Mouse (Mus musculus): ENCODE data around the gene Rab1a. TPM values are rescaled to one million over a fixed set of nuclear protein-coding genes. Genes with fewer than 3 reads are reported as not detected.

Rab1a gene
- polyA plus RNA-seq, 1 experiment from 2014 or later = 292 TPM

DNA sequence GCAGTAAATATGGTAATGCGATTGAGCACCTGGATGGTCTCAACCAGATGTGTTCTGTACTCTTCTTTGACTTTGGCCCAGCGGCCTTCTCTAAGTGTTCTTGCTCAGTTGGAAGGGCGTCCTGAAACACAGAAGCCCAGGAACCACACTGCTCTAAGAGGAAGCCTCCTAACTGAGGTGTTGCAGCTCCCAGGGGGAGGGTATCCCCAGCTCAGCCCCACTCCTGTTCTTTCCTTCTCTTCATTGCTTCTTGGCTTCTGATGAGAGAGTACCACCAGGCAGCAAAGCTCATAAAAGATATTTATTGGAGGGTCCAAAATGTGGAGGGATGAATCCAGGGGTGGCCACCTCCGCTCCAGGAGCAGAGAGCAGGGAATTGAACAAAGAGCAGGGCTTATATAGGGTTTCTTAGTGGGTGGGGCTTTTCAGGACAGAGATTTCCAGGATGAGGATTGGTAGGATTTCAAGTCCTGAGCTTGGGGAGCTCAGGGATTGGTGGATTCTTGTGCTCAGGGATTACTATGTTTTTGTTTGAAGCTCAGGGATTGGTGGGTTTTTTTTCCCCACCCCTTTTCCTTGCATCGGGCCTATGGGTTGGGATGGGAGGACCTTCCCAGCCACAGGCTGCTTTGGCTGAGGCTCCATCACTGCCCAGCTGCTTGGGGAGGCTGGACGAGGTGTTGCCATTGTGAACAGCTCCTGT, 49.4 kb downstream of the Rab1a start:
- 90% methylated on average over 6 of the region's 6 CpGs for WGBS
- Histone ChIP-seq H3K4me2 (replicated peaks) (no peak overlapping the region), H3K9ac (0 out of 2 replicates have a peak overlapping the region, but pooled peaks have one; percentile 96), H3K27me3 (ENCODE audit: control insufficient read depth, insufficient read depth, low read length) (no peaks in the 10 kb centered on the region), H3K4me1 (replicated peaks; ENCODE audit: control insufficient read depth, insufficient read depth, low read length) (peaks cover 22% of the 10 kb centered on the region), H3K27ac (no peak overlapping the region), H3K36me3 (replicated peaks; ENCODE audit: control insufficient read depth, insufficient read depth) (no peaks in the 10 kb centered on the region), H3K9me3 (ENCODE audit: control insufficient read depth, low read length) (no peaks in the 10 kb centered on the region), H3K4me3 (replicated peaks; ENCODE audit: low read length) (no peak overlapping the region)
- no peak for ATAC-seq (ENCODE audit: low FRiP score)
- DNase-seq (ENCODE audit: low spot score) = no peak

DNA sequence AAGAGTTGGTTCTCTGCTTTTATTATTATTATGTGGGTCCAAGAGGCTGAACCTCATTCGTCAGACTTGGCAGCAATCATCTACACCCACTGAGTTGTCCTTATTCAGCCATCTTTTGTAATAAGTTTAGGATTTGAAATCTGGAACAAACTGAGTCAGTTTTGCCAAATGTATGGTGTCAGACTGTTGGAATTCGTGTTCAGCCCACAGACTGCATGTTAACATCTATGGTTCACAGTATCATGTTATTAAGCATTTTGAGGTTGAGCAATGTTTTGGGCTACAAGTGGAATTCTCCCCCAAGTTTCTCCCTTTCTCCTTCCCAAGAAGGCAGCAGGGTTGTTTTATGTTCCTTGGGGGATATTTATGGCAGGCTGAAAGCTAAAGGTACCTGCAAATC, 51.9 kb downstream of the Rab1a start:
- ATAC-seq (ENCODE audit: low FRiP score) (no peak), DNase-seq (ENCODE audit: low spot score) (no peak)
- Histone ChIP-seq H3K4me2 (replicated peaks) (no peak overlapping the region), H3K4me1 (replicated peaks; ENCODE audit: control insufficient read depth, insufficient read depth, low read length) (peaks cover 10% of the 10 kb centered on the region), H3K27ac (no peak overlapping the region), H3K27me3 (ENCODE audit: control insufficient read depth, insufficient read depth, low read length) (no peaks in the 10 kb centered on the region), H3K4me3 (replicated peaks; ENCODE audit: low read length) (no peak overlapping the region), H3K9me3 (ENCODE audit: control insufficient read depth, low read length) (no peaks in the 10 kb centered on the region), H3K36me3 (replicated peaks; ENCODE audit: control insufficient read depth, insufficient read depth) (no peaks in the 10 kb centered on the region), H3K9ac (no peak overlapping the region)
- WGBS = 75% methylated on average over 2 of the region's 2 CpGs

DNA sequence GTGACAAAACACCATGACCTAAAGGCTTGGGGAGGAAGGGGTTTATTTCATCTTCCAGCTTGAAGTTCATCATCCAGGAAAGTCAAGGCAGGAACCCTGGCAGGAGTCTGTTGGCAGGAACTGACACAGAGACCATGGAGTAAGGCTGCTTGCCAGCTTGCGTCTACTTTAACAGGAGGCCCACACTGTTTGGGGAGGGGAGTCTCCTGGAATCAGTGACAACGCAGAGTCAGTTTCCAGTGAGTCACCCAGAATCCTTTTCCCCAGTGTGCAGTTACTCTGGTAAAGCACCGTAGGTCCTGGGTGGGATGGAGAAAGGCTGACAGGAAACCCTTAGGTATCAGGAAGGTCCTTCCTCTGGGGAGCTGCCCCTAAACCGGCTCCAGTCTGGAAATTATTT, 53.6 kb downstream of the Rab1a start:
- Histone ChIP-seq H3K4me2 (replicated peaks) (no peak overlapping the region), H3K27ac (no peak overlapping the region), H3K9ac (no peak overlapping the region), H3K36me3 (replicated peaks; ENCODE audit: control insufficient read depth, insufficient read depth) (no peaks in the 10 kb centered on the region), H3K9me3 (ENCODE audit: control insufficient read depth, low read length) (no peaks in the 10 kb centered on the region), H3K4me3 (replicated peaks; ENCODE audit: low read length) (no peak overlapping the region), H3K4me1 (replicated peaks; ENCODE audit: control insufficient read depth, insufficient read depth, low read length) (0 out of 2 replicates have a peak, but pooled peaks cover 3% of the 10 kb centered on the region), H3K27me3 (ENCODE audit: control insufficient read depth, insufficient read depth, low read length) (no peaks in the 10 kb centered on the region)
- ATAC-seq (ENCODE audit: low FRiP score) = no peak
- no peak for DNase-seq (ENCODE audit: low spot score)
- 91% methylated on average over 4 of the region's 4 CpGs for WGBS

DNA sequence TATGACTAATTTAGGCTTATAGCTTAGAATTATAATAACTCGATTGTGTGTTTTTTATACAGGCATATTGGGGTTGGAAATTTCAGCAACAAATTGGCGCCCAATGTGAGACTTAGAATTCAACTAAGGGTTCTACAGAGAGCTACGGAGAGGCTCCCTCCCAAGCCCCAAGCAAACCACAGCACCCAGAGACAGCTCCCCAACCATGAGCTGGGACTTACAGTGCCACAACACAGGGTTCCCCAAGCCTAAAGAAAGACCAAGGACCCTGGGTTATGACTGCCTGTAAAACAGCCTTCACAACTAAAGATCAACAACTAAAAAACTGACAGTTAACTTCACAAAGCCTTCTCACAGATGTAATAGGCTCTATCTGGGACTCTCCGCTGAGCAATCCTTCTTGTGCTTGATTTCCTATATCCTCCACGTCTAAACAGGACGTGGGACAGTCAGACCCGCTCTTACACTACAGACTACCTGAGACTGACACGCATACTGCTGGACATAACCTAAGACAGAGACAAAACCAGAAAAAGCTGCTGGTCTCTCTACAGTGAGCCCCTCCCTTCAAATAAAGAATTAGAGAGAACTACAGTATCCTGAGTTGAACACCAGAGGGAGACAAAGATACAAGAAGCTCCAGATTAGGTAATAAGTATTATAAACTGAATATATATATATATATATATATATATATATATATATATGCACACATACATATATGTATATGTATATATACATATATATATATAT, 61.6 kb downstream of the Rab1a start:
- no peak overlapping the region for H3K9ac ChIP-seq
- no peak overlapping the region for H3K4me2 ChIP-seq (replicated peaks)
- no peaks in the 10 kb centered on the region for H3K9me3 ChIP-seq (ENCODE audit: control insufficient read depth, low read length)
- H3K27me3 ChIP-seq (ENCODE audit: control insufficient read depth, insufficient read depth, low read length) = no peaks in the 10 kb centered on the region
- H3K4me3 ChIP-seq (replicated peaks; ENCODE audit: low read length) = no peak overlapping the region
- H3K4me1 ChIP-seq (replicated peaks; ENCODE audit: control insufficient read depth, insufficient read depth, low read length) = no peaks in the 10 kb centered on the region
- H3K27ac ChIP-seq = no peak overlapping the region
- peak; percentile 51; the same call in 1 of the 2 replicates for ATAC-seq (ENCODE audit: low FRiP score)
- WGBS = 63% methylated on average over 8 of the region's 8 CpGs
- peak; percentile 77 for DNase-seq (ENCODE audit: low spot score)
- no peaks in the 10 kb centered on the region for H3K36me3 ChIP-seq (replicated peaks; ENCODE audit: control insufficient read depth, insufficient read depth)

DNA sequence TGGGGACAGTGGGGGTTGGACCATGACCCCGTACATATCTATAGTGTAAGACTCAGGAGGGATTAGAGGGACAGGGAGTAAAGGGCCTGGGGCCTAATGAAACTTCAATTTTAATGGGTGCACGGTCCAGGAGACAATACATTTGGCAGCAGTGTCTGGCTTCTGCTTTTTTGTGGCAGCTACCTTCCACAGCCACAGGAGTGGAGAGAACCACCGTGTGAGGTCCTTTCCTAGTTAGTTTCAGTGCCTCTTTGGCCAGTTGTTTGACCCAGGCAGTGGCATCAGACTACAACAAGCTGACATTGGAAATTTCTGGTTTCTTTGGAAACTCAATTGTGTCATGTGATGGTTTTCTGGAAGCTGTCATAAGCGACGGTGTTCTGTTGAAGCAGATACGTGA, 68.7 kb downstream of the Rab1a start:
- Histone ChIP-seq H3K9ac (no peak overlapping the region), H3K9me3 (ENCODE audit: control insufficient read depth, low read length) (no peaks in the 10 kb centered on the region), H3K4me2 (replicated peaks) (no peak overlapping the region), H3K4me3 (replicated peaks; ENCODE audit: low read length) (no peak overlapping the region), H3K4me1 (replicated peaks; ENCODE audit: control insufficient read depth, insufficient read depth, low read length) (no peaks in the 10 kb centered on the region), H3K27ac (no peak overlapping the region), H3K27me3 (ENCODE audit: control insufficient read depth, insufficient read depth, low read length) (no peaks in the 10 kb centered on the region), H3K36me3 (replicated peaks; ENCODE audit: control insufficient read depth, insufficient read depth) (no peaks in the 10 kb centered on the region)
- no peak for ATAC-seq (ENCODE audit: low FRiP score)
- no peak for DNase-seq (ENCODE audit: low spot score)
- 91% methylated on average over 6 of the region's 6 CpGs for WGBS

DNA sequence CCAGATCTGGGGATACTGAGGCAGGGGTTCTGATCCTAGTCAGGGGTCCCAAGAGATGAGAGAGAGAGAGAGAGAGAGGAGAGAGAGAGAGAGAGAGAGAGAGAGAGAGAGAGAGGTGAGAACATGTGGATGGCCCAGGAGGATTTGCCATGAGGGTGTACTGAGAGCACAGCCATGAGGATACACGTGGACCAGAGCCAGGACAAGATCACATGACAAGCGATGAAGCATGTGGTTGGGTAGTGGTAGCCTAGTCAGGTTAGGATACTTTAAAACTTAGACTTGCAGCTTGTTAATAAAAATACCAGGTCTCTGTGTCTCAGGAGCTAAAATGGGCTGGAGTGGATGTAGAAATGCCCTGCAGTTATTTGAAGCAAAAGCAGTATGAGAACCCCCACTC, 74.7 kb downstream of the Rab1a start:
- ATAC-seq (ENCODE audit: low FRiP score) = no peak
- H3K27ac ChIP-seq = no peak overlapping the region
- no peak overlapping the region for H3K4me3 ChIP-seq (replicated peaks; ENCODE audit: low read length)
- H3K9me3 ChIP-seq (ENCODE audit: control insufficient read depth, low read length) = no peaks in the 10 kb centered on the region
- H3K36me3 ChIP-seq (replicated peaks; ENCODE audit: control insufficient read depth, insufficient read depth) = no peaks in the 10 kb centered on the region
- no peak for DNase-seq (ENCODE audit: low spot score)
- no peaks in the 10 kb centered on the region for H3K27me3 ChIP-seq (ENCODE audit: control insufficient read depth, insufficient read depth, low read length)
- no peaks in the 10 kb centered on the region for H3K4me1 ChIP-seq (replicated peaks; ENCODE audit: control insufficient read depth, insufficient read depth, low read length)
- no peak overlapping the region for H3K4me2 ChIP-seq (replicated peaks)
- no peak overlapping the region for H3K9ac ChIP-seq
- WGBS = 76% methylated on average over 2 of the region's 2 CpGs

Other genes starting within 250 kb of the Rab1a start
- 96.8 and 99.6 TPM in 2 replicates for gene Actr2, start 88.5 kb upstream of the Rab1a start, polyA plus RNA-seq (2014; fragmentation: Nextera tagmentation; extraction: Ambion mirVana)
- gene Cep68, start 48.0 kb downstream of the Rab1a start, polyA plus RNA-seq (2014; fragmentation: Nextera tagmentation; extraction: Ambion mirVana) = 28.7 and 29.6 TPM in 2 replicates
- 70.8 and 81.9 TPM in 2 replicates for gene Slc1a4, start 131.3 kb downstream of the Rab1a start, polyA plus RNA-seq (2014; fragmentation: Nextera tagmentation; extraction: Ambion mirVana)